Mouse (Mus musculus) CD4-positive, CD25-positive, alpha-beta regulatory T cell, adult 2 months (primary cell): ENCODE data around the gene B9d1.

Source experiments
- DNase-seq: peaks from one replicate; pipeline ENCODE4 v3.0.0-alpha.2; 2012; ENCODE audit warnings: low read depth, low spot score

B9d1 gene

DNA sequence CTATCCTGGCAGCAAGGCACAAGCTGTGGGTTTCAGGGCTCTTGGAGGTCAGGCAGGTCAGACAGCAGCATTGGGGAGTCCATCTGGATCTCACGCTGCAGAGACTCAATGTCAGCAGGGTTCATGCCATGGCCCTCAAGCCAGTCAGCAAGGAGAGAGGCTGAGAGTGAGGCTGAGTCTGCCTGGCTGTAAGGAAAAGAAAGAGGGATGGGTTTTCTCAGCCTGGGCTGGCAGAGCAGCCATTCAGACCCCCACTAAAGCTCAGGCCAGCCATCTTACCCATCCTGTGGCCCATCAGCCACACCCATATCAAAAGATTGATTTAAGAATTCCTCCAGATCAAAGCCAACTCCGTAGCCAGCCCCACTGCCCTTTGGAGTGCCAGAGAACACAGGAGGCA is 15.9 kb upstream of the B9d1 start:
- DNase-seq, result no peak

GRCm38 (mm10) chr11:61489874-61490273 is 15.1 kb upstream of the B9d1 start:
- no peak for DNase-seq

- DNase-seq, result no peak
Measured at GRCm38 (mm10) chr11:61490944-61491520, 13.9 kb upstream of the B9d1 start.

DNA sequence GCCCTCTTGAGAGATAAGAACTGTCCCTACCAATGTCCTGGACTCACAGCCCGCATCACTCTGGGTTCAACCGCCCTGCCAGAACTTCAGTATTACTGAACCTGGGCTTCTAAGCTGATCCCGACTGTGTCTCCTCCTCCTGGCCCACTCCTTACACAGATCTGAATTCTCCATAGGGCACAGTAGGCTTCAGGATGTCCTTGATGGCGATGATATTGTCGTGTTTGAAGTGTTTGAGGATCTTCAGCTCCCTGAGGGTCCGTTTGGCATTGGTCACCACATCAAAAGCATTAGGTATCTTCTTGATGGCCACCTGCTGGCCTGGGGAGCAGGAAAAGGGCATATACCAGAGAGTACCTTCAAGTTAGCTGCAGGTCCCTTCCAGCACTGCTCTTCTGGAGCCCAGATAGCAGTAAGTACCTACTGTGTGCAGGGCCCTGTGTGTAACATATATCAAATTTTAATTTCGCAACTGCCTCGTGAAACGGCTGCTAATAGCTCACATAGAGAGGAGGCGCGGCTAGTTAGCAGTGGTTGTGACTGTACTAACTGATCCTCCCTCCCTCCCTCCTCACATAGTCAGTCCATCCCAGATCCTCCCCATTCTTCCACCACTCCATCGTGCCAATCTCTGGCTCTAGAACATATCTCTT is 12.1 kb upstream of the B9d1 start:
- no peak for DNase-seq

DNA sequence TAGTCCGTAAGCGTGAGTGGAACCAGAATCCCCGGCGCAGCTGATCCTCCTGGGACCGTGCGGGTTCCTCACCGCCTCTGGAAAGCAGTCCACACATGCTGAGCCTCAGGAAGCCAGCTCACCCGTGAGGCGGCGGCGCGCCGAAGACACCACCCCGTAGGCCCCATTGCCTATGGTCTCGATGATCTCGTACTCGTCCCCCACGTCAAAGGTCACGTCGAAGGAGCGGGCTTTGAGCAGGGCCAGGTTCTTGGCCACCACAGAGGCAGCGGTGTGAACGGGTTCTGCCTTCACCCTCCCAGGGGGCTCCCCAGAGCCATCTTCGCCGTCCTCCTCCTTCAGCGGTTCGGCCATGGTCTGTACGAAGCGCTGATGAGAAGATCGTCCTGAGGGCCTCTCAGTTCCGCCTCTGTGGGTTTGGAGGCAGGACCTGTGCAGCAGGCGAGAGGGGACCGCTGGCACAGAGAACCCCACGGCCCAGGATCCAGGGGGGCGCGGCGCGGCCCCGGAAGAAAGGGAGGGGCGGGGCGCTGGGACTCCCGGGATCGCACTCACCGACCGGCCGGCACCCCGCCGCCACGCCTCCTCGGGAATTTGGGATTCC is 11.3 kb upstream of the B9d1 start:
- peak; percentile 59 for DNase-seq

DNA sequence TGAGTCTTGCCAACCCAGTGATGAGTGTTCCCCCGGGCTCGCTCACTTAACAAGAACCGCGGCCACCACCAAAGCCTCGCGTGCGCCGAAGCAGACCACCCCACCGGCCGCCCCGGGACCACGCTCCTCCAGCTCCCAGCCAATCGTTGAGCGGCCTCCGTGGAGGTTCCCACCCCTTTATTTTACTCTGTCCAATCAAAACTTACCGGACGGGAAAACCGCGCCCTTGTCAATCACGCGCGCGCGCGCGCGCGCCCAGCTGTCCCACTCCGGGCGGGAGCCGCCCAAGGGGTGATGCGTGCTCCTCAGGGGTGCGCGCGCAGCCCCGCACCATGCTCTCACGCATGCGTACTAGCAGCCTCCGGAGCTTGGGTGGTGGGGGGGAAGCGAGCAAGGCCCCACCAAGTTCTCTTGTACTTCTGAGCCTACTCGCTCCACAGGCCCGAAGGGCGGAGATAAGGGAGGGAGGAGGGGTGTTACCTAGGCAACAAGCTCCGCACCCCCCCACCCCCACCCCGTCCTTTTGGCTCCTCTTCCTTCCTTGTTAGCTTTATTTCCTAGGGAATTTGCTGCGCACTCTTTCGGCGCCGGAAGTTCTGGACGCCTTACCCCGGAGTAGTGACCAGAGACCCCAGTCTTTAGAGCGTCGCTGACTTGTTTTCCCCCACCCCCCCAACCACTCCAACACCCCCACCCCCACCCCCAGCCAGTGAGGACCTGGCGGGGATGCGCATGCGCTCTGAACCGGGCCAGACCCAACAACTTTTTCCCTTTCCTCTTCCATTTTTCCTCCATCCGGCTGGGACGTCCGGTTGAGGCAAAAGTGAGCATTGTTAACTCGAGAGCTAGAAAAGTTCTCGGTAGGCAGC is 10.6 kb upstream of the B9d1 start, which contains the start of gene Mapk7:
Mapk7 (minus strand) TSS at position 278 of the 869 bp plus-strand sequence.
- DNase-seq, result peak; percentile 99

GRCm38 (mm10) chr11:61495528-61495927 is 9.4 kb upstream of the B9d1 start:
- no peak for DNase-seq

GRCm38 (mm10) chr11:61497490-61497889 is 7.5 kb upstream of the B9d1 start:
- DNase-seq, result no peak

DNA sequence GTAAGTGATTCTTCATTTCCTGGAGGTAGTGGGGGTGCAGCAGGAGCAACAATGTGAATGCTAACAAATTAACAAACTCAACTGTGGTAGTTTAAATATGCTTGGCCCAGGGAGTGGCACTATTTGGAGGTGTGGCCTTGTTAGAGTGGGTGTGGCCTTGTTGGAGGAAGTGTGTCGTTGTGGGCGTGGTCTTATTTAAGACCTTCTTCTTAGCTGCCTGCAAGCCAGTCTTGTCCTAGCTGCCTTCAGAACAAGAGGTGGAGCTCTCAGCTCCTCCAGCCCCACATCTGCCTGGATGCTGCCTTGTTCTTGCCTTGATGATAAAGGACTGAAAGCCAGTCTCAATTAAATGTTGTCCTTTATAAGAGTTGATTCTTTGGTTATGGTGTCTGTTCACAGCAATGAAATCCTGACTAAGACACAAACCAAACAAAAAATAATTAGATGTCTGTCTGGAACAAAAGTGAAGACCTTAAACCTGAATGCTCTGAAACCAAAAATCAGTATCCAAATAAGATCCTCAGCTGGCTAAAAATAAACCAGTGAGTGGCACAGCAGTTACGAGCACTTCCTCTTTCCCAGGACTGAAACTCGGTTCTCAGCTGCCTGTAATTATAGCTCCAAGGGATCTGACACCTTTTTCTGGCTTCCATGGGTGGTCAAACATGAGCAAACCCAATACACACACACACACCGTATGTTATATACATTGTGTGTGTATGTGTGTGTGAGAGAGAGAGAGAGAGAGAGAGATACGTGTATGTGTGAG is 6.0 kb upstream of the B9d1 start:
- DNase-seq, result peak; percentile 36

DNA sequence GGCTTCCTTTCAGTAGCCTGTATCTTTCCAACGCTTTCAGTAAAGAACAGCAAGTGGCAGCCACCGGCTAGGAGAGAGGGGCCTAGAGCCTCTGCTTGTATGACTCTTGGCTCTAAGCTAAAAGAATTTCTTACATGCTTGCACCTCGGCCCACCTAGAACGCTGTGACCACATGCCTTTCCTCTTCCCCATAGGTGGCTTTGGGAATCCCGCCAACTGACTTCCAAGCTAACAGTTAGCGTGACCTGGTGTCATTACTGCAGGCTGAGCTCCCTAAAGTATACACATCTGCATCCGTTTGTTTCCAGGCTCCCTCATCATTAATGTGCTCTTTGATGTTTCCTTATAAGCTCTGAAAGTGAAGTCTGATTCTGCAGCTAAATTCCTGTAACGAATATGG is 1.0 kb upstream of the B9d1 start:
- no peak for DNase-seq

GRCm38 (mm10) chr11:61514953-61515352 is 10.0 kb downstream of the B9d1 start:
- DNase-seq, result peak; percentile 45

DNA sequence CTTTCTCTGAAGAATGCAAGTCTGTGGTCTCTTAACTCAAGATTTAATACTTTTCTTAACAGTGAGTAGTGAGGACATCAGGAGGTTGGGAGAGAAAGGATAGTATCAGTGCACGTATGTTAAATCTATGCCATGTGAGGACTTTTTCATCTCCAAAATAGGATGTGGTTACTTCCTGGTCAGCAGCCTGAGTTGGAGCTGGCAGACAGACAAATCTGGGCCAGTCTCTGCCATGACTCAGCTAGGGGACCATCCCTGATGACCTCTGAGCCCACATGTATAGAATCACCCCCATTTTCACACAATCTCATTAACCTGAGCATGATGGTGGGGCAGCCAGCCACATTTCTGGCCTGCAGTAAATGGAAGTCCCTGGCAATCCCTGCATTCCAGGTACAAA is 13.0 kb downstream of the B9d1 start:
- DNase-seq, result no peak

- DNase-seq, result no peak
Measured at GRCm38 (mm10) chr11:61518871-61519270, 13.9 kb downstream of the B9d1 start.

- no peak for DNase-seq
Measured at GRCm38 (mm10) chr11:61519484-61520107, 14.7 kb downstream of the B9d1 start.

- DNase-seq, result no peak
Measured at GRCm38 (mm10) chr11:61526872-61527271, 21.9 kb downstream of the B9d1 start.

GRCm38 (mm10) chr11:61529268-61529713 is 24.3 kb downstream of the B9d1 start:
- no peak for DNase-seq

DNA sequence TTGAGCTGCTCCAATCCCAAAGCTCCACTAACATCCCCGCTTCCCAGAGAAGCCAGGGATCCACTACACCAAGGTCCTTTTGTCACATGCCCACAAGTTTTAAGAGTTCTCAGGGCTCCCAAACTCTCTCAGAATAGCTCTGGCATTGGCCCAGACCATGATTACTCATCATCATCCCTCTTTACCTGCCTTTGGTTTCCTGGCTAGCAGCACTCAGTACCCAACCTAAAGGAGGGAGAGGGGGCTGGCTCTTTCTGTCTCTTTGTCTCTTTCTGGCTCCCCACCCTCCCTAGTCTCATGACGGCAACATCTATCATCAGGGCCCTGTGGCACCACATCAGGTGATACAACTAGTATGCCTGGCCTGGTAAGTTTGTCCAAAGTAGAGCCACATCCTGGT is 27.9 kb downstream of the B9d1 start:
- DNase-seq, result no peak

DNA sequence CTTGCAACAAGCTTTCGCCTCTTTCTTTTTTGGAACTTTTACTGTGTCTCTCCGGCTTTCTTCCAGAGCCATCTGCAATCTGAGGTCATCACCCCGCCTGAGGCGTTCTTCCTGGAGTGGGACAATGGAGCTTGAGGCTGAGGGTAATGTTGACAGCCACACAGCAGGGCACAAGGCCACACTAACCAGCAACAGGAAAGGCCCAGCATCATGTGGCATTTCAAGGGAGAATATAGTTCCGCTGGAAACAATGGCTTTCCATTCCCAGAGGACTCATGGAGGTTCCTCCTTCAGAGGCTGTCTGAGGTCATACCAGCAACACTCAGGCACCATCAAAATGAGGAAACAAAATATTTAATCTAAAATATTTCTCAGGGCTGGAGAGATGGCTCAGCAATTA is 28.6 kb downstream of the B9d1 start:
- DNase-seq, result no peak

- DNase-seq, result no peak
Measured at GRCm38 (mm10) chr11:61535530-61535929, 30.6 kb downstream of the B9d1 start.

GRCm38 (mm10) chr11:61536952-61537351 is 32.0 kb downstream of the B9d1 start:
- no peak for DNase-seq

- DNase-seq, result no peak
Measured at GRCm38 (mm10) chr11:61537362-61537761, 32.4 kb downstream of the B9d1 start.
